Mouse (Mus musculus) lung, postnatal 4 days (tissue): ENCODE measurements around the gene Mpp2.

Experiments used
- DNase-seq, 2 experiments: peaks; one replicate each; pipeline ENCODE4 v3.0.0; 2021

Gene Mpp2

DNA sequence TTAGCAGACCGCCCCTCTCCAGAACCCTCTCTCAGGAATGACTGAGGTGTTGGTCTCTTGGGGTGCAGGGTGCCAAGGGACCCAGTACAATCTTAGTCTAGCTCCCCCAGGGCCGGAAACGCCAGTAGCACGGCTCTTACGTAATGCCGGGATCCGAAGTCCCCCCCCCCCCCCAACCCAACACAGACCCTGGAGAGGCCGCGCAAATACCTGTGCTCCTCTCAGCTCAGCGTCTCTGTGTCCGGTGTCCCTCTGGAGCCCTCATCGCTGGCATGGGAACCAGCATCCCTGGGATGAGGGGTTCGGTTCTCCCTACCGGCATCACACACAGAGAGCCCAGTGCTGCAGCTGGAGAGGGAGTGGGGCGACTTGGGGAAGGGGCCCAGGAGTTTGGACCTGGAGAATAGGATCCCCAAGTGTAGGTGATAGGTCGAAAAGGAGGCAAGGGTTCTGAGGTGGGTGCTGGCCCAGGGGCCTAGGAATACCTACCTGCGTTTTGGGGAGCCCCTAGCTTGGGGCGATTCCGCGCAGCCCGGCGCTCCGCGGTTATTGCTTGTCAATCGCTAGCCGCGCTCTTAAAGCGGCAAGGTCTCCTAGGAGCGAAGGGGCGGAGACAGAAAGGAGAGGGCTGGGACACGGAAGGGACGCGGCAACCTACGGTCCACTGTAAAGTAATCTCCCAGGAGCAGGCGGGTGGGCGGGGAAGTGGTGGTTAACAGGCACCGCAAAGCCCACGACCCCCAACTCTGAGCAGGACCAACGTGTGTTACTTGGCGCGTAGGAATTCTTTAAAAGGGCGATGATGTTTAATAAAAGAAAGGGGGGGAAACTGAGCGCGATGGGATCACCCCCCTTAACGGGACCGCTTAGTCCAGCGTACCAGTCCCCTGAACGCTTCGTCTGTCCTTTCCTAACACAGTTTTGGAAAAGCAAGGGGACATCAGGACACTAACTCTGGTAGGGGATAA is at the start of gene Mpp2:
TSS of gene Mpp2 (minus strand) at position 585 of the 968 bp plus-strand sequence.
- DNase-seq, result peak; percentile 72

DNA sequence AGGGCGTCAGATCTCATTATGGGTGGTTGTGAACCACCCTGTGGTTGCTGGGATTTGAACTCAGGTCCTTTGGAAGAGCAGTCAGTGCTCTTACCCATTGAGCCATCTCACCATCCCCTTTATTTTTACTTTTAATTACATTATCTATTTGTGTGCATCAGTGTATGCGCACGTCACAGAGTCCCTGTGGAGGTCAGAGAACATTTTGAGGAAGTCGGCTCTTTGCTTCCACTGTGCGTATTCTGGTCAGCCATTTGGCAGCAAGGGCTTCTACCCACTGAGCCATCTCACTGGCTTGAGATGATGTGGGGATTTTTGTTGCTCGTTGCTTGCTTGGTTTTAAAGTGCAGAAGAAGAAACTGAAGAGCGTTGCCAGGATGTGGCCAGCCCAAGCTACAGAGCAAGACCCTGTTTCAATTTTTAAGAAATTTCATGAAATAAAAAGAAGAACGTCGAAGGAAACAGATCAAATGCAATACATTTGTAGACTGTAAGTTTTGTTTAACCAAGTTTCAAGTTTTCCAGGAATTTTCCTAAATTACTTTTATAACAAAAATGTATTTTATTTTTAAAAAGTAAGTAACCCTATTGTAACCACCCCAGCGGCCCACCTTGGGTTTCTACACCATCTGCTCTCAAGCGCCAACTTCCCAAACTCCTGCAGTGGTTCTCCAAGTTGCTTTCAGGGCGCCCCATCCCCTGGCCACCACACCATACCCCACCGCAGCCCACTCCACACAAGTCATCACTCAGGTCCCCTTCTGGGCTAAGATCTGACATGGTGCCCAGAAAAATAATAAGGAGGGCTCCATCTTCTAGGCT is 49.5 kb upstream of the Mpp2 start:
- no peak for DNase-seq

DNA sequence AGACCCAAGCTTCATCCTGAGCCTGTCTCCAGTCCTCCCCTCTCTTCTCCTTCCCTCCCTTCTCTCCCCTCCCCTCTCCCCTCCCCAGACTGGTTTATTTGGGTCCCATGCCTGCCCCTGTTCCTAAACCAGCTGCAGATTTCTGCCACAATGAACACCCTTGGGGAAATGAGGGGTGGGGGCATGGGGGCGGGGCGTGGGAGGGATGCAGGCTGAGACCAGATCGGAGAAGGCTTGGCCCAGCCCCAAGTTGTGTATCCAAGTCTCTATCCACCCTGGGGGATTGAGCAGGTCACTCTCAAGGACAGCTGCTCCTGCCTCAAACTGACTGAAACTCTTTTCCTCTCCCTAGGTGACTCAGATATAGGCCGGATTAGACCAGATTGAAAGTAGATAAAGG is 46.2 kb upstream of the Mpp2 start:
- DNase-seq, result no peak

DNA sequence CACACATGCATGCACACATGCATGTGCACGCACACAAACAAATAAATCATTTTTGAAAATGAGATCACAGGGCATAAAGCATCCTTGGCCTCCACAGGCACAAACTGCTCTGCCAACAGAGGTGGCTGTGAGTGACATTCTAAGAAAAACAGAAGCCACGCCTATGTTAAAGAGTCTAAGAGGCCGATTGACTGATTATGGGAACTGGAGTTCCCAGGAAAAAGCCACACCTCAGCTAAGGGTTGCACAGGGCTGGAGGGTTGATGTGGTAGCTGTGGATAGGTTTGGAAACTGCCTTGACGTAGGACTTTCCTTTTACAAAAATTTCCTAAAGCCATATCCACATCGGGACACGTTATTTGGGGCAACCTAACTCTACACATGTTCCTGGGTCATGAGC is 29.1 kb upstream of the Mpp2 start:
- no peak for DNase-seq

DNA sequence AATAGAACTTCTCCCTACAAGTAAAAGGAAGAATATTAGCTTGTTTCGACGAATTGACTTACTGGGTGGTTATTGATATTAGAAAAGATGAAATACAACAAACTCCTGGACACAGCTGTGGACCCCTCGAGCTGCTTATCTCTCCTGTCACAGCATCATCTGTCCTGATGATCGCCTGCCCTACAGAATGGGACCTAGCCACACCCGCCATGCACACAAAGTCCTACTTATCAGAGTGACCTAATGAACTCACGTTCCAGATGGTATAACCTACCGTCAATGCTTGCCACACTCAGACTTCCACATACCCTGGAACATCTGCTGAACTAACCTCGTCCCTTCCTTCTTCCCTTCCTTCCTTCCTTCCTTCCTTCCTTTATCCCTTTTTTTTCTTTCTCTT is 27.9 kb upstream of the Mpp2 start:
- no peak for DNase-seq

DNA sequence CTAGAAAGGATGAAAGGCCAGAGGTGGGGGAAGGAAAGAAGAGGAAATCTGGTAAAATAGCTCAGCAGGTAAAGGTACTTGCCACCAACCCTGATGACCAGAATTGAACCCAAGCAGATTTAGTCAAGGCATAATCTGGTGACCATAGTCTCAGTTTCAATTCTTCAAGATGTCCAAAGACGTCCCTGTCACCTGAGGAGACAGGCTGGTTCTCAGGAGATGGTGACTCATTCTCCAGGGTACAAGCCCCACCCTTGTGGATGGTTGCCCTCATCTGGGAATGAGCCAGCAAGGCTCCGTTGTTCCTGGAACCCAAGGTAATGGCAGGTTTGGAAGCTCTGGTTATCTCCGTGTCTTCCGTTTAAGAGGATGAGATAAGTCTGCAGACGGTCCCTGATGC is 23.3 kb upstream of the Mpp2 start:
- no peak for DNase-seq

DNA sequence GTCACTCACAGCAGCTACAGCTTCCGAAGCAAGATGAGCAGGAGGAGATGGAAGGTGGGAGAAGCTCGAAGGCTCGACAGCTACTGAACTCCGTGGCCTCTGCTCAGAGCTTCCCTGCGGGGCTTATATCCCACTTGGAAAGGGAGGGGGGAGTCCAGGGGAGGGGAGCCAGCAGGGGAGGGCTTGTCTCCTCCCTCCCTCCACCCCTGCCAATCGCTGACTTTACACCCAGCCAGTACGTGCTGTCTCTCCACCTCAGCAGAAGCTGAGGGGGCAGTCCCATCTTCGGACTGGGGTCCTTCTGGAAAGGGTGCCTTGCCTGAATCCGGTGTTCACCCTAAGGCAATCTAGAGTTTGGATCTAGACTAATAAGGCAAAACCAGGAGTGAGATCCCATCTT is 19.4 kb upstream of the Mpp2 start, which contains the start of gene Pyy:
TSS of gene Pyy (minus strand) at position 101 of the 400 bp plus-strand sequence.
- no peak for DNase-seq

DNA sequence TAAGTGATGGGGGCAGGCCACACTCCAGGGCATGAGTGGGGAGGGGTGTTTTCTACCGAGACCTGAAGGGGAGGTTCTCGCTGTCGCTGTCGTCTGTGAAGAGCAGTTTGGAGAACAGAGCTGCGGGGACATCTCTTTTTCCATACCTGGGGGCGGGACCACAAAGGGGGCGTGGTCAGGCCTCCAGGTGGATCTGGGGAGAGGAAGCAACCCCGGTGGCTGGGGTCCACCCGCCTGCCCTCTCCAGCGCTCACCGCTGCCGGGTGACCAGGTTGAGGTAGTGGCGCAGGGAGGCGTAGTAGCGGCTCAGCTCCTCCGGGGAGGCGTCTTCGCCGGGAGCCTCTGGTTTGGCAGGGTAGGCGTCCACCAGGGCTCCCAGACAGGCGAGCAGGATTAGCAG is 18.6 kb upstream of the Mpp2 start:
- DNase-seq, result no peak

DNA sequence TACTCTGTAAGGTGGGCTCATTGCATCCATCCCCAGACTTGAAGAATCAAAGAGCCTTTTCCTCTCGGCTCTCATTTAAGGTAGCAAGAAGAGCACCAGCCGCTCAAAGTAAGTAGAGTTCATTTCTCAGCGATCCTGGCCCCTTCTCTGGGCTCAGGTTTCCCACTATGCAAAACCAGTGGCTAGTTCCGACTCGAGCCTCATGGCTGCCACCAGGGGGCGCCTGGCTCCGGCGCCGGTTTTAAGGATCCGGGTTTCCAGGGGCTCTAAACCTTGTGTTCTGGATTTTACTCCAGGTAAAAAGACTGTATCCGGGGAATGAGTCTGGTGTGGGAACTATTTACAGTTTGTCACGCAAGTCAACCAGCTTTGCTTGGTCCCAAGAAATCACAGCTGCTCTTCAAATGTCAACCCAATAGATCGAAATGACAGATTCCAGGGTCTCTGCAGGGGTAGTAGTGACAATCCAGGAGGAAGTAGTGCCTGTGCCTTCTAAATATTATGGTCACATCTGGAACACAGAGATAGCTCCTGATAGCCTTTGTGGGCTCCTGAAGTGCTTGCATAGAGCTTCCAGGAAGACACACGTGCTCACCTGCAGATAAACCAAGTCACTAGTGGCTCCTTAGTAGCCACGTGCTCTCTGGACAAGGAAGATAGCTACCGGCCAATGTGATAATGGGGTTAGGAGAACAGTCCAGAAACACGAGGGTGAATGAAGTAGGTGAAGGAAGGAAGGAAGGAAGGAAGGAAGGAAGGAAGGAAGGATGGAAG is 14.4 kb upstream of the Mpp2 start:
- DNase-seq, result peak; percentile 62 to 70

DNA sequence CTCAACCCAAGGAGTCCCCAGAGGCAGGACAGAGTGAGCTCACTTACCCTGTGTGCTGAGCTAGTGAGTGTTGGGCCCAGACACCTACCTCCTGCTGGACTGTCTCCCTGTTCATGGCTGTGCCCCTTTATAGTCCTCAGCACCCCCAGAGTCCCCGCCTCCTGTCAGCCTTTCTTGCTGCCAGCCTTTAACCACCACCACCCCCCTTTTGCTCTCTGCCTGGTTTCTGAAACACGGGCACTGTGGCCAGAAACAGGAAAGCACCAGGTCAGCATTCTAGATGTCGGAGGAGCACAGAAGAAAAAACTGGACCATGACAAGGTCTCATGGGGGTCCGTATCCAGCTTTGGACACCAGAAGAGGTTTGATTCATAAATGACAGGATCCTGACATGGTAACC is 12.9 kb upstream of the Mpp2 start, which contains the start of gene Ppy:
TSS of gene Ppy (minus strand) at position 101 of the 400 bp plus-strand sequence.
- no peak for DNase-seq

DNA sequence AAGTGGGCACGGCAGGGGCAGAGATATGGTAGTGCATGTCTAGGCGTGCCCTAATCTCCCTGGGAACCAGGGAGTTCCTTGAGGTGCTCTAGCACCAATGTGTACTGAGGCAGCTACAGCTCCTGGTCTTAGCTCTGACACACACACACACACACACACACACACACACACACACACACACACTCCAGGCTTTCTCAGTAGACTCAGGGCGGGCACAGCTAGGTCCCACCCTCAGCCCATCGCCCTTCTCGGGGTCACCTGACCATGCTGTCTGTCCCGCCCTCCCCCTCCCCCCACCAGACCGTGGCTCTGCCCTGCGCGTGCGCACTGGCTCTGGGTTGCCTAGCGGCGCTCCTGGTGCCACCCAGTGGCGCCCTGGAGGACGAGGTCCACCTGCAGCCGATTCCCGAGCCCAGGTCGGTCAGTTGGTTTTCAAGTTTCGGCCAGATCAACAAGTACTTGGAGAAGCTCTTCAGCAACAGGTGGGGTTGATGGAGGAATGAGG is 8.6 kb upstream of the Mpp2 start:
- peak; percentile 79 to 85 for DNase-seq

DNA sequence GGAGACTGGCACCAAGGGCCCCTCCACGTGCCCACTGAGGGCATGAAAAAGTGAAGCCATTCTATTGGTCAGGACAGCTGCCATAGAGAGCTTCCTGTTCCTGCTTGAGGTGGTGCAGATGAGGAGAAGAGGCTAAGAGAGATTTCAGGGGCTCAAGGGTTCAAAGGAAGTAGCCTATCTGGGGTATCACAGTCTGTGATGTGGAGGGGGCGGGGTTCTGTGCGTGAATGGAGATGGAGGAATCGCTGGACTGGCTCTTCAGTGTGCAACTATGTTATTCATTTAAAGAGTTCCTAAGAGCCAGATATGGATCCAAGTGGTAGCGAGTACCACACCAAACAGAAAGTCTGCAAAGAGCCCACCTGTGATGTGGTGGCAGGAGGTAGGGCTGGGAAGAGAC is 8.1 kb upstream of the Mpp2 start:
- no peak for DNase-seq

DNA sequence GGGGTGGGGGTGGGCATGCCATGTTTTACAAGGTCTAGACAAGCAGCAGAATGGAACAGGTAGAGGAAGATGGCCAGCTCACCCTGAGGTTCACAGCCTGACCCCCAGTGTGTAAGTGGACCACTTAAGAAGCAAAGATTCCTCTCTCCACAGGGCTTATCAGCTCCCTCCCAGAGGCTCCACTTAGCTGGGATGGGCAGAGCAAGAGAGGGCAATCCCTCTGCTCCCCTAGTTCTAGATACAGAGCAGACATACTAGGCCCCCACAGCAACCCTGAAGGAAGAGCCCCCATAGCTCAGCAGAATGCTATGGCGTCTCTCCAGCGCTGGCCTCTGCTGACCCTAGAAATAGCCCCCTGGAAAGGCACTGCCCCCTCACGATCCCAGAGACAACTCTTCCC is 7.4 kb upstream of the Mpp2 start:
- DNase-seq, result no peak

DNA sequence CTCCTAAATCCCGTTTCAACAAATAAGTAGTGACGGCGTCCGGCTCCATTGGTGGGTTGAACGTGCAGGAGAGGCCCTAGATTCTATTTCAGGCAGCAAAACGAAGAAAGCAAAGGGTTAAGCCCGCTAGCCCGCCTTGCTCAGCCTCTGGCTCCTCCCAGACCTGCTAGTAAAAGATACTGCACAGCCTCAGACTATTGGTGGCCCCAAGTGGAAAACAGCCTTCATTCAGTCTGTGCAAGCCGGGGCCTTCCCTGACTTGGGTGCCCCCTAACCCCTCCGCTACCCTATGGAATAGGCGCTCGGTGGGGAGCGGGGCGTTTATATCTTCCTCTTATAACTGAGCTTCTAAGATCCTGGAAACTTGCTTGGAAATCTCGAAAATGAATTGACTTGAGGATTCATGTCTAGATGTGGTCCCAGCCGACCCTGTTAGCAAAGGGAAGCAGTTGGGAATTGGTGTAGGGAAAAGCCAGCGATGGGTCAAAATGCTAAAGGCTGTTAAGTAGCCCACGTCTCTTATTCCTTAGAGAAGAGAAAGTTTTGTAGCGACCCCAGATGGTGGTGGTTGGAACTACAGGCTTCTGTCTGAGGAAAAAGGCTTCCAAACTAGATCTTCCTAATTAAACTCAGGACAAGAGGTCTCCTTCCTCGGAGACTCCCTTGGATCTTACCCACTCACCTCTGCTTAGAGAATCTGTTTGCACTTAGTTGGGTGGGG is 933 bp upstream of the Mpp2 start:
- peak; percentile 65 to 66 for DNase-seq

DNA sequence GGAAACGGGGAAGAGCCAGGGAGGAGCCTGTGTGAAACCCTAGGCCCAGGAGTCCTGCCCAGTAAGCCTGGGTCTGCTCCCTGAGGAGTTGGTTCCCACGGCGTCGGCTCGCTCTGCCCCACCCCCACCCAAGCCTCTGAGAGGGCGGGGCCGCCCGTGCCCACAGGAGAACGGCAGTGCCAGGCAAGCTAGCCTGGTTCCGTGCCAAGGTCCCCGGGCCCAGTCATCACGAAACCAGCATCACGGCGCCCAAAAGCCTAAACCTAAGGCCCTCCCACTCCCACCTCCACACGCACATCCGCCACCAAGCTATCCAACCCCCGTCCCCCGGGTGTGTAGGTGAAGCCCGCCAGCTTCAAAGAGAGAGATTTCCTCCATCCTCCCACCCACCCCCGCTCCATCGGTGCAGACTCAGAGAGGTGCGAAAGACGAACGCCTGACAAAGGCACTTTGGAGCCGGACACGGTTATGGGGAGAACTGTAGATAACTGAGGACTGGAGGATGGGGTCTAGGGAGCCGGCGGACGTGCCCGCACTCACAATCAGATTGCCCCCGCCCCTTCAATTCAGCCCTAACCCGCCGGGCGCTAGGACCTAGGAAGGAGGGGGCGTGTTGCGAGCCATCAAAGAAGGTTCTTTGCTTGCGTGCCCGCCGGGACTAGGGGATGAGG is 1.1 kb downstream of the Mpp2 start:
- peak; percentile 75 to 79 for DNase-seq

DNA sequence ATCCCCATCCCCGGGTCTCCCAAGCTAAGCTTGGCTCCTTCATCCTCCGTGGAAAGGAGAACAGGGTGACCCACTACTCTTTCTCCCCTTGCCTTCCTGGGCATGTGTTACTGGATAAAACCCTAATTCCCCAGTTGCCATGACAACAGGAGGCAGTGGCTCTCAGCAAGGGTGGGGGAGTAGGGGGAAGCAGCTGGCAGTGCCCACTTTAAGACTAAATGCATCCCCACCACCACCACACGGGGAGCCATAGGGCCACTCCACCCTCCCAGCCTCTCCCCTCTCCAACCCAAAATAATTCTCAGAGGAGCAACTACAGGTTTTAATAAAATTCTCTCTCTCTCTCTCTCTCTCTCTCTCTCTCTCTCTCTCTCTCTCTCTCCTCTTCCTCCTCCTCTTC is 2.0 kb downstream of the Mpp2 start:
- DNase-seq, result peak in 1 of 2 experiments; percentile 15

DNA sequence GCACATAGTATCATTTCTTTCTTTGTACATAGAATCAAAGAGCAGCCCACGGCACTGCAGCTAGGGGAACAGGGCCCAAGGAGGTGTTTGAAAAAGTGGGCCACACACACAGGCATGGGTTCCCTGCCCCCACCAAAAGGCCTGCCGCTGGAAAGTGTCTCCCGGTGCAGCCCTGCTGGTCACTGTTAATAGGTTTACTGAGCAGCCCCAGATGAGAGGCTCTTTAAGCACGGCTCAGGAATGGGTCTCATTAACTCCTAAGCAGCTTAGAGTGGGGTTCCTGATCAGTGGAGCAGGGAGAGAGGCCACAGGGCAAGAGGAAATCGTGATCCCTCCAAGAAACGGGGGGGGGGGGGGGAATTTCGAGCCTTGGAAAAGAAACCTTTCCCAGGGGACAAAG is 4.2 kb downstream of the Mpp2 start:
- DNase-seq, result no peak

DNA sequence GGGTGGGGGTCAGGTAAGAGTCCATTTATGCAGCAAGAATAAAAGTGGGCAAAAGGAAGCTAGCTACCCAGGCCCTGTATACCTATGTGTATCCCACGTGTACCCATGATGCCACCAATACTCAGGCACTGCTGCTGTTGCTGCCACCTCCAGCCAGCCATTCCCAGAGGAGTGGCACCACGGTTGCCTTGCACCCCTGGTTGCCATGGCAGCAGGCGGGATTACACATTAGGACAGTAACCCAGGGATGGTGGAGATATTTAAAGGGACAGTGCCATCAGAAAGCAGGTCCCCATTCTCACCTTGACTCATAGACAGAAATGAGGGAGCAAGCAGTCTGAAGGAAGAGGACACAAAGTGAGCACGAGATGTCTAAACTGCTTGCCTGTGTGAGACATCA is 5.1 kb downstream of the Mpp2 start:
- no peak for DNase-seq

DNA sequence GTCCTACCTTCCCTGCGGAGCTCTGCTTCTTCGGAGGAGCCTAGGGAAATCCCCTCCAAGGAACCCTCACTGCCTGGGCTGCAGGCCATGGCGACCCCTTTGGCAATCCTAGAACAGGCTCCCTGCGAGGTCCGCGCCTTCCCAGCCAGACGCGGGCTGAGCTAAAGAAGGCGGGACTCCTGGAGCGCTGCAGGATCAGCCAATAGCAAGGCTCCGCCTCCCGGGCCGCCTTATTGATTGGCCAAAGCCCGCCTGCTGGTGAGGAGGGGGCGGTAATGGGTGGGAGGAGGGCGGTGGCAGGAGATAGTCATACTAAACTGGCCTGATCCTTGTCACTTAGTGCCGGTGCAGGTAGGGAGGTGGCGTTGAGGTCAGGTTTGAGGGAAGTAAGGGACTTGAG is 6.0 kb downstream of the Mpp2 start:
- peak; percentile 79 to 84 for DNase-seq

DNA sequence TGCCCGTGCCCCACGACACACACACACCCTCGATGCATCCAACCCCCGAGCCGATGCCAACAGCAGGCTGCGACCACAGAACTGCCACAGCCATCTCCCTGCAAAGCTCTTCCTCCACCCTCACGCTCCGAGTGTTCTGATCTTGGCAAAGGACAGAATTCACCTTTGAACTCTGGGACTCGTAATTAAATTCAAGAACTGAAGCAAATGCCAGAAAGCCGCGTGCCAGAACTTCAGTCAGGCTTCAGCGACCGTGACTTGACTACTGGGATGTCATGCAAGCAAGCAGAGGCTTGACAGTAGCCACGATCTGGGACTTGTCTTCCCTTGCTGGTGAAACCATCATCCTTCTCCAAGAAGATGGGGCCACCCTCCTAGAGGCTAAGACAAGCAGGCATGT is 14.6 kb downstream of the Mpp2 start:
- no peak for DNase-seq

DNA sequence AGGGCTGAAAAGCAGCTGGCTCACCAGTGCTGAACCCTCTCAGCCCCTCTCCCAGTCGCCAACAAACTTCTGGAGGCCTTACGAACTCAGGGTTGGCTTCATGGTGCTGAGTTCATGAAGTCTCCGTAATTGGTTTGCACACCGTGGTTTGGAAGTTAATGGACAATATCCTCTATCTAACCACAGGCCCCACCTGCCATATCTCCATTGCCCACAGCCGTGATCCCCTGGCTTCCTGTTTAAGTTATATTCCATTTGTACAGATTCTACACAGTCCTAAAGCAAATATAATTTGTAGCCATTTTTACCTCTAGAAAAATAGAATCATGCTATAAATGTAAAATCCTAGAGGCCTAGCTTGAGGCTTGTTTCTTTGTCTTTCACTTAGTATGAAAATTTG is 15.6 kb downstream of the Mpp2 start:
- DNase-seq, result no peak
